Mouse (Mus musculus): ENCODE data around the gene Sox5. TPM values are rescaled to one million over a fixed set of nuclear protein-coding genes. Genes with fewer than 3 reads are reported as not detected.

The Sox5 gene
- total and polyA plus RNA-seq, 2 experiments from 2014 or later, result 2.1 to 3.2 TPM

DNA sequence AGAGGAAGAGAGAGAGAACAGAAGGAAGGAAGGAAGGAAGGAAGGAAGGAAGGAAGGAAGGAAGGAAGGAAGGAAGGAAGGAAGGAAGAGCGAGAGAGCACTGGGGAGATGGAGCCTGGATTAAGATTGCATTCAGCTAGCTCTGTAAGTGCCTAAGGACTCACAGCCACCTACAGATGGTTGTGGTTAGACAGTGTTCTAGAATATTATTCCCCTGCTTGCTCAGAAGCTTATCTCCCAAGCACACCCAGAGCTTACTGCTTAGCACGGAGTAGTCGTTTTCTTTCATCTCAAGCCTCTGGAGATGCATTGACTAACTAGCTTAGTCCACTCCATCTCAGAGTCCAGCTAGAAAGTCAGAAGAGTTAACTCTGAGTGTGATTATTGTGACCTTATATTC is 770.8 kb downstream of the Sox5 start:
- no peaks in the 10 kb centered on the region for H3K27me3 ChIP-seq (ENCODE audit: control insufficient read depth, insufficient read depth, low read length)
- no peak for DNase-seq (ENCODE audit: low spot score)
- no peak overlapping the region for H3K27ac ChIP-seq (ENCODE audit: low read depth)
- no peak for ATAC-seq (ENCODE audit: insufficient read depth, low read depth)
- WGBS, result 63% methylated on average over 3 of the region's 3 CpGs
- no peaks in the 10 kb centered on the region for H3K36me3 ChIP-seq (replicated peaks; ENCODE audit: control insufficient read depth, insufficient read depth, low read length)
- no peaks in the 10 kb centered on the region for H3K4me1 ChIP-seq (ENCODE audit: control insufficient read depth, insufficient read depth)
- no peak overlapping the region for H3K9ac ChIP-seq (replicated peaks; ENCODE audit: low read depth, low read length)
- H3K4me3 ChIP-seq (ENCODE audit: low read depth, low read length), result no peak overlapping the region
- no peak overlapping the region for H3K4me2 ChIP-seq (ENCODE audit: low read depth, low read length)
- no peak for TF ChIP-seq EP300 (IDR thresholded peaks at IDR 0.05; ENCODE audit: low read depth)
- TF ChIP-seq CTCF (IDR thresholded peaks at IDR 0.05; ENCODE audit: low read depth), result no peak
- H3K9me3 ChIP-seq (replicated peaks; ENCODE audit: control insufficient read depth, low read length), result no peaks in the 10 kb centered on the region

DNA sequence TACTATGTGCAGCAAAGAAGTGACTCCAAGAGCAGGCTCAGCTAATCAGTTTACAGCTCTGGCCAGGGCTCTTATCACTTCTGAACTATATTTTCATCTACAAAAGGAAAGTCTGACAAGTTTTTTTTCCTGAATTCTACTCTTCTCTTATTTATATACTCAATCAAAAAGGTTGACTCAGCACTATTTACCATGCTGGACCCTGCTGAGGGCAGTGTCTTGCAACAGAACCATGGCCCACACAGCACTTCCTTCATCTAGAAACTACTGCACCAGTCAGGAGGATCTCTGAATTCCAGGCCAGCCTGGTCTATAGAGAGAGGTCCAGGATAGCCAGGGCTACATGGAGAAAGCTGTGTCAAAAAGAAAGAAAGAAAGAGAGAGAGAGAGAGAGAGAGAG is 771.5 kb downstream of the Sox5 start:
- ATAC-seq (ENCODE audit: insufficient read depth, low read depth) (no peak), DNase-seq (ENCODE audit: low spot score) (no peak)
- H3K4me1 ChIP-seq (ENCODE audit: control insufficient read depth, insufficient read depth), result no peaks in the 10 kb centered on the region
- no peak overlapping the region for H3K9ac ChIP-seq (replicated peaks; ENCODE audit: low read depth, low read length)
- no peak overlapping the region for H3K4me2 ChIP-seq (ENCODE audit: low read depth, low read length)
- no peaks in the 10 kb centered on the region for H3K27me3 ChIP-seq (ENCODE audit: control insufficient read depth, insufficient read depth, low read length)
- TF ChIP-seq CTCF (IDR thresholded peaks at IDR 0.05; ENCODE audit: low read depth), result no peak
- TF ChIP-seq EP300 (IDR thresholded peaks at IDR 0.05; ENCODE audit: low read depth), result no peak
- H3K4me3 ChIP-seq (ENCODE audit: low read depth, low read length), result no peak overlapping the region
- no peaks in the 10 kb centered on the region for H3K36me3 ChIP-seq (replicated peaks; ENCODE audit: control insufficient read depth, insufficient read depth, low read length)
- H3K9me3 ChIP-seq (replicated peaks; ENCODE audit: control insufficient read depth, low read length), result no peaks in the 10 kb centered on the region
- no peak overlapping the region for H3K27ac ChIP-seq (ENCODE audit: low read depth)

DNA sequence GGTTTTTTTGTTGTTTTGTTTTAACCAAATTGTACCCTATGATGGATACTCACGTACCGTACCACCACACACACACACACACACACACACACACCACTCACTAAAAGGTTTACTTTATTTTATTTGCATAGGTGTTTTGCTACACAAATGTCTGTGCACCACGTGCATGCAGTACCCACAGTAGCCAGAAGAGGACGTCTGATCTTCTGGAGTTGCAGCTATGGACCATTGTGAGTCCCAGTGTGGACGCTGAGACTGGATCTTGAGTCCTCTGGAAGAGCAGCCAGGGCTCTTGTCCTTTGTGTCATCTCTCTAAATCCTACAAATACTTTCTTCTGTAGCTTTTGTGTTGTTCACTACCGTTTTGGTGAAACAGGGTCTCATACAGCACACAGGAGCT is 776.6 kb downstream of the Sox5 start:
- WGBS, result 85% methylated on average over 6 of the region's 6 CpGs
- no peaks in the 10 kb centered on the region for H3K27me3 ChIP-seq (ENCODE audit: control insufficient read depth, insufficient read depth, low read length)
- no peak overlapping the region for H3K9ac ChIP-seq (replicated peaks; ENCODE audit: low read depth, low read length)
- DNase-seq (ENCODE audit: low spot score) (no peak), ATAC-seq (ENCODE audit: insufficient read depth, low read depth) (no peak)
- TF ChIP-seq CTCF (IDR thresholded peaks at IDR 0.05; ENCODE audit: low read depth), result no peak
- TF ChIP-seq EP300 (IDR thresholded peaks at IDR 0.05; ENCODE audit: low read depth), result no peak
- no peak overlapping the region for H3K27ac ChIP-seq (ENCODE audit: low read depth)
- H3K4me1 ChIP-seq (ENCODE audit: control insufficient read depth, insufficient read depth), result no peaks in the 10 kb centered on the region
- H3K9me3 ChIP-seq (replicated peaks; ENCODE audit: control insufficient read depth, low read length), result no peaks in the 10 kb centered on the region
- H3K36me3 ChIP-seq (replicated peaks; ENCODE audit: control insufficient read depth, insufficient read depth, low read length), result no peaks in the 10 kb centered on the region
- H3K4me2 ChIP-seq (ENCODE audit: low read depth, low read length), result no peak overlapping the region
- H3K4me3 ChIP-seq (ENCODE audit: low read depth, low read length), result no peak overlapping the region

DNA sequence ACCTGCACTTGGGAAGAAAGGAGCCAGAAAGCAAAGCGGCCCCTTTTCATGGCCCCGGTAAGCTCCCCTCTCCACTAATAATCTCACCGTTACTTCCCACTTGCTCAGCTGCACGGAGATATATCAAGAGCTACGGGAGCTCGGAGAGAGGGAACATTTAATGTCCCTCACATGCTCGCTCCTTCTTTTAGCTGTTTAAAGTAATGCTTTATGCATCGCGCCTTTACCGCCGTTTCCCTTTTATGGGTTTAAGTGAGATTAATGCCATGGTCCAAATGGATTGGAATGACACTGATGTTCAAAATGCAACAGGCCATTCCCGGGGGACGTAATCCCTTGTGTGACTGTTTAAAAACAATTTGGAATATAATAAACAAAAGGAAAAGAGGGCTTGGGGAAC is 783.6 kb downstream of the Sox5 start:
- Histone ChIP-seq H3K9me3 (replicated peaks; ENCODE audit: control insufficient read depth, low read length) (no peaks in the 10 kb centered on the region), H3K4me3 (ENCODE audit: low read depth, low read length) (no peak overlapping the region), H3K4me2 (ENCODE audit: low read depth, low read length) (no peak overlapping the region), H3K27me3 (ENCODE audit: control insufficient read depth, insufficient read depth, low read length) (no peaks in the 10 kb centered on the region), H3K4me1 (ENCODE audit: control insufficient read depth, insufficient read depth) (no peaks in the 10 kb centered on the region), H3K36me3 (replicated peaks; ENCODE audit: control insufficient read depth, insufficient read depth, low read length) (no peaks in the 10 kb centered on the region), H3K27ac (ENCODE audit: low read depth) (no peak overlapping the region), H3K9ac (replicated peaks; ENCODE audit: low read depth, low read length) (no peak overlapping the region)
- ATAC-seq (ENCODE audit: insufficient read depth, low read depth), result no peak
- DNase-seq (ENCODE audit: low spot score), result no peak
- no peak for TF ChIP-seq CTCF (IDR thresholded peaks at IDR 0.05; ENCODE audit: low read depth)
- TF ChIP-seq EP300 (IDR thresholded peaks at IDR 0.05; ENCODE audit: low read depth), result no peak
- 83% methylated on average over 13 of the region's 13 CpGs for WGBS

DNA sequence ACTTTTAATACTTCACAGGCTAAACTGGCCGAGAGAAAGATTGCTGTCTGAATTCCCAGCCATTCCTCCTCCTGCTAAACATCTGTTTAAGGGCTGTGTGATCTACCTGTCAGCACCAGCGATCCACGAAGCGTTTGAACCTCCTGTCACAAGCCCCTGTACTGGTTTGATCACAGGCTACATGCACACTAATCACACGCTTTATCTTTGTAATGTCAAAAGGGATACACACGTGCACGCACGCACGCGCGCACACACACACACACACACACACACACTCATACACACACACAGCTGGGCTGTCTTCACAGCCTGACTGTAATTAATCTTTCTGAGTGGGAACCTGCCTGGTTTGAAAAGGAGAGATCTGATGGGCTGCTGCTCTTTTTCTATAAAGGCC is 784.2 kb downstream of the Sox5 start:
- DNase-seq (ENCODE audit: low spot score) (no peak), ATAC-seq (ENCODE audit: insufficient read depth, low read depth) (no peak)
- Histone ChIP-seq H3K27ac (ENCODE audit: low read depth) (no peak overlapping the region), H3K9me3 (replicated peaks; ENCODE audit: control insufficient read depth, low read length) (no peaks in the 10 kb centered on the region), H3K4me1 (ENCODE audit: control insufficient read depth, insufficient read depth) (no peaks in the 10 kb centered on the region), H3K27me3 (ENCODE audit: control insufficient read depth, insufficient read depth, low read length) (no peaks in the 10 kb centered on the region), H3K4me3 (ENCODE audit: low read depth, low read length) (no peak overlapping the region), H3K9ac (replicated peaks; ENCODE audit: low read depth, low read length) (no peak overlapping the region), H3K36me3 (replicated peaks; ENCODE audit: control insufficient read depth, insufficient read depth, low read length) (no peaks in the 10 kb centered on the region), H3K4me2 (ENCODE audit: low read depth, low read length) (no peak overlapping the region)
- TF ChIP-seq EP300 (IDR thresholded peaks at IDR 0.05; ENCODE audit: low read depth) (no peak), CTCF (IDR thresholded peaks at IDR 0.05; ENCODE audit: low read depth) (no peak)
- 60% methylated on average over 11 of the region's 11 CpGs for WGBS

DNA sequence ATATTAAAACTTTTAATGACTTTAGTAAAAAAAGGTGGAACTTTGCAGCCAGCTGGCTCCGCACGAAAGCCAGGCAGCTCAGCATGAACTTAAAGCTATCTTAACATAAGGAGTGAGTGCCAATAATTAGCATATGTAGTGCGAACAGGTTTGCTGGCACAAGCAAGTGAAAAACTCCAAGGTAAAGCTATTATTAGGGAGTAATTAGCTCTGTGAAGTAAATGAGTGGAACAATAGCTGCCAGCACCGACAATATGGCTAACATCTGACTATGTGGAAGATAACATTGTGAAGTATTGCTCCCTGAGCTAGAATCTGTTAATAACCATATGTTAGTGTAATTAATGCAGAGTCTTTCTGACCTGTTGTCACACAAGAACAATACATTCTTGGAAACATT is 786.7 kb downstream of the Sox5 start:
- no peak overlapping the region for H3K4me3 ChIP-seq (ENCODE audit: low read depth, low read length)
- 48% methylated on average over 4 of the region's 4 CpGs for WGBS
- no peaks in the 10 kb centered on the region for H3K4me1 ChIP-seq (ENCODE audit: control insufficient read depth, insufficient read depth)
- no peak for DNase-seq (ENCODE audit: low spot score)
- H3K9me3 ChIP-seq (replicated peaks; ENCODE audit: control insufficient read depth, low read length), result no peaks in the 10 kb centered on the region
- no peaks in the 10 kb centered on the region for H3K36me3 ChIP-seq (replicated peaks; ENCODE audit: control insufficient read depth, insufficient read depth, low read length)
- no peak overlapping the region for H3K4me2 ChIP-seq (ENCODE audit: low read depth, low read length)
- ATAC-seq (ENCODE audit: insufficient read depth, low read depth), result no peak
- H3K27ac ChIP-seq (ENCODE audit: low read depth), result no peak overlapping the region
- H3K27me3 ChIP-seq (ENCODE audit: control insufficient read depth, insufficient read depth, low read length), result no peaks in the 10 kb centered on the region
- no peak for TF ChIP-seq CTCF (IDR thresholded peaks at IDR 0.05; ENCODE audit: low read depth)
- no peak for TF ChIP-seq EP300 (IDR thresholded peaks at IDR 0.05; ENCODE audit: low read depth)
- no peak overlapping the region for H3K9ac ChIP-seq (replicated peaks; ENCODE audit: low read depth, low read length)

Data from heart, postnatal 0 days (tissue).